Mouse (Mus musculus): ENCODE data around the gene Rpl26. TPM values are rescaled to one million over a fixed set of nuclear protein-coding genes. Genes with fewer than 3 reads are reported as not detected.
A peak's percentile ranks its signal among the peaks of the same experiment; 100 is the strongest.
"Not testable (repeated sequence)": the region's sequence is repeated elsewhere in the genome, so short reads cannot be mapped to it uniquely, and the experiment has no call there.

The Rpl26 gene
- polyA plus RNA-seq, 1 experiment from 2014 or later: 795 TPM

- H3K4me3 ChIP-seq (ENCODE audit: low read depth, low read length); H3K36me3 ChIP-seq (ENCODE audit: control insufficient read depth, insufficient read depth, low read length); H3K4me1 ChIP-seq (ENCODE audit: control insufficient read depth, insufficient read depth, low read length); H3K4me2 ChIP-seq; H3K27ac ChIP-seq (ENCODE audit: low read depth, low read length); H3K9me3 ChIP-seq (replicated peaks; ENCODE audit: control insufficient read depth, low read length); H3K27me3 ChIP-seq (ENCODE audit: control insufficient read depth, insufficient read depth, low read length); H3K9ac ChIP-seq (ENCODE audit: low read depth, low read length); ATAC-seq (replicated peaks; ENCODE audit: insufficient number of reproducible peaks, low FRiP score, low TSS enrichment): not testable (repeated sequence)
- 84% methylated on average over 4 of the region's 4 CpGs for WGBS (ENCODE audit: insufficient replicate concordance)
Measured at GRCm38 (mm10) chr11:68936951-68937350, 35.6 kb downstream of the Rpl26 start.

GRCm38 (mm10) chr11:68939451-68940304 lies 38.3 kb downstream of the Rpl26 start:
- no peaks in the 10 kb centered on the region for H3K9me3 ChIP-seq (replicated peaks; ENCODE audit: control insufficient read depth, low read length)
- H3K27ac ChIP-seq (ENCODE audit: low read depth, low read length): peak overlapping the region; percentile 46; the same call in 1 of the 2 replicates
- 5% methylated on average over 16 of the region's 16 CpGs for WGBS (ENCODE audit: insufficient replicate concordance)

GRCm38 (mm10) chr11:68940516-68940915 lies 39.1 kb downstream of the Rpl26 start:
- Histone ChIP-seq H3K9me3 (replicated peaks; ENCODE audit: control insufficient read depth, low read length) (no peaks in the 10 kb centered on the region), H3K4me1 (ENCODE audit: control insufficient read depth, insufficient read depth, low read length) (peaks cover 2% of the 10 kb centered on the region; the same call in 1 of the 2 replicates), H3K4me2 (peak overlapping the region; percentile 72), H3K27me3 (ENCODE audit: control insufficient read depth, insufficient read depth, low read length) (no peaks in the 10 kb centered on the region), H3K36me3 (ENCODE audit: control insufficient read depth, insufficient read depth, low read length) (no peaks in the 10 kb centered on the region), H3K9ac (ENCODE audit: low read depth, low read length) (peak overlapping the region; percentile 78), H3K27ac (ENCODE audit: low read depth, low read length) (no peak overlapping the region), H3K4me3 (ENCODE audit: low read depth, low read length) (peak overlapping the region; percentile 54)
- 65% methylated on average over 4 of the region's 4 CpGs for WGBS (ENCODE audit: insufficient replicate concordance)
- ATAC-seq (replicated peaks; ENCODE audit: insufficient number of reproducible peaks, low FRiP score, low TSS enrichment): no peak

More at GRCm38 (mm10) chr11:68939451-68940304, 38.3 kb downstream of the Rpl26 start:
- peak; percentile 93 for ATAC-seq (replicated peaks; ENCODE audit: insufficient number of reproducible peaks, low FRiP score, low TSS enrichment)
- H3K4me3 ChIP-seq (ENCODE audit: low read depth, low read length): peak overlapping the region; percentile 54
- H3K27me3 ChIP-seq (ENCODE audit: control insufficient read depth, insufficient read depth, low read length): no peaks in the 10 kb centered on the region
- no peaks in the 10 kb centered on the region for H3K36me3 ChIP-seq (ENCODE audit: control insufficient read depth, insufficient read depth, low read length)
- peaks cover 2% of the 10 kb centered on the region; the same call in 1 of the 2 replicates for H3K4me1 ChIP-seq (ENCODE audit: control insufficient read depth, insufficient read depth, low read length)
- peak overlapping the region; percentile 72 for H3K4me2 ChIP-seq
- H3K9ac ChIP-seq (ENCODE audit: low read depth, low read length): peak overlapping the region; percentile 78

GRCm38 (mm10) chr11:68942731-68943130 lies 41.3 kb downstream of the Rpl26 start:
- Histone ChIP-seq H3K27ac (ENCODE audit: low read depth, low read length) (no peak overlapping the region), H3K9me3 (replicated peaks; ENCODE audit: control insufficient read depth, low read length) (no peaks in the 10 kb centered on the region), H3K36me3 (ENCODE audit: control insufficient read depth, insufficient read depth, low read length) (no peaks in the 10 kb centered on the region), H3K9ac (ENCODE audit: low read depth, low read length) (no peak overlapping the region), H3K27me3 (ENCODE audit: control insufficient read depth, insufficient read depth, low read length) (no peaks in the 10 kb centered on the region), H3K4me3 (ENCODE audit: low read depth, low read length) (no peak overlapping the region), H3K4me2 (no peak overlapping the region), H3K4me1 (ENCODE audit: control insufficient read depth, insufficient read depth, low read length) (peaks cover 6% of the 10 kb centered on the region)
- WGBS (ENCODE audit: insufficient replicate concordance): 76% methylated on average over 8 of the region's 8 CpGs
- ATAC-seq (replicated peaks; ENCODE audit: insufficient number of reproducible peaks, low FRiP score, low TSS enrichment): no peak

- H3K27ac ChIP-seq (ENCODE audit: low read depth, low read length): no peak overlapping the region
- H3K9me3 ChIP-seq (replicated peaks; ENCODE audit: control insufficient read depth, low read length): no peaks in the 10 kb centered on the region
- 62% methylated on average over 2 of the region's 2 CpGs for WGBS (ENCODE audit: insufficient replicate concordance)
- no peak overlapping the region for H3K4me2 ChIP-seq
- H3K27me3 ChIP-seq (ENCODE audit: control insufficient read depth, insufficient read depth, low read length): no peaks in the 10 kb centered on the region
- no peaks in the 10 kb centered on the region for H3K36me3 ChIP-seq (ENCODE audit: control insufficient read depth, insufficient read depth, low read length)
- H3K4me3 ChIP-seq (ENCODE audit: low read depth, low read length): no peak overlapping the region
- ATAC-seq (replicated peaks; ENCODE audit: insufficient number of reproducible peaks, low FRiP score, low TSS enrichment): no peak
- peaks cover 6% of the 10 kb centered on the region for H3K4me1 ChIP-seq (ENCODE audit: control insufficient read depth, insufficient read depth, low read length)
- H3K9ac ChIP-seq (ENCODE audit: low read depth, low read length): no peak overlapping the region
Measured at GRCm38 (mm10) chr11:68945245-68945644, 43.9 kb downstream of the Rpl26 start.

- no peak for ATAC-seq (replicated peaks; ENCODE audit: insufficient number of reproducible peaks, low FRiP score, low TSS enrichment)
- Histone ChIP-seq H3K4me2 (no peak overlapping the region), H3K36me3 (ENCODE audit: control insufficient read depth, insufficient read depth, low read length) (no peaks in the 10 kb centered on the region), H3K4me1 (ENCODE audit: control insufficient read depth, insufficient read depth, low read length) (peaks cover 6% of the 10 kb centered on the region; the same call in 1 of the 2 replicates), H3K4me3 (ENCODE audit: low read depth, low read length) (no peak overlapping the region), H3K27ac (ENCODE audit: low read depth, low read length) (no peak overlapping the region), H3K9me3 (replicated peaks; ENCODE audit: control insufficient read depth, low read length) (no peaks in the 10 kb centered on the region), H3K9ac (ENCODE audit: low read depth, low read length) (no peak overlapping the region), H3K27me3 (ENCODE audit: control insufficient read depth, insufficient read depth, low read length) (no peaks in the 10 kb centered on the region)
- WGBS (ENCODE audit: insufficient replicate concordance): 86% methylated on average over 4 of the region's 4 CpGs
Measured at GRCm38 (mm10) chr11:68946001-68946400, 44.6 kb downstream of the Rpl26 start.

GRCm38 (mm10) chr11:68946806-68947440 lies 45.5 kb downstream of the Rpl26 start:
- H3K27me3 ChIP-seq (ENCODE audit: control insufficient read depth, insufficient read depth, low read length): peaks cover 6% of the 10 kb centered on the region
- peaks cover 6% of the 10 kb centered on the region; the same call in 1 of the 2 replicates for H3K4me1 ChIP-seq (ENCODE audit: control insufficient read depth, insufficient read depth, low read length)
- no peaks in the 10 kb centered on the region for H3K36me3 ChIP-seq (ENCODE audit: control insufficient read depth, insufficient read depth, low read length)
- no peak overlapping the region for H3K9ac ChIP-seq (ENCODE audit: low read depth, low read length)
- no peak overlapping the region for H3K27ac ChIP-seq (ENCODE audit: low read depth, low read length)
- H3K4me3 ChIP-seq (ENCODE audit: low read depth, low read length): peak overlapping the region; percentile 30
- no peak for ATAC-seq (replicated peaks; ENCODE audit: insufficient number of reproducible peaks, low FRiP score, low TSS enrichment)
- H3K4me2 ChIP-seq: peak overlapping the region; percentile 64
- H3K9me3 ChIP-seq (replicated peaks; ENCODE audit: control insufficient read depth, low read length): no peaks in the 10 kb centered on the region
- WGBS (ENCODE audit: insufficient replicate concordance): 26% methylated on average over 15 of the region's 16 CpGs

GRCm38 (mm10) chr11:68947542-68947993 lies 46.2 kb downstream of the Rpl26 start:
- Histone ChIP-seq H3K27me3 (ENCODE audit: control insufficient read depth, insufficient read depth, low read length) (peaks cover 6% of the 10 kb centered on the region), H3K9ac (ENCODE audit: low read depth, low read length) (no peak overlapping the region), H3K27ac (ENCODE audit: low read depth, low read length) (no peak overlapping the region), H3K36me3 (ENCODE audit: control insufficient read depth, insufficient read depth, low read length) (no peaks in the 10 kb centered on the region), H3K4me2 (peak overlapping the region; percentile 64), H3K4me1 (ENCODE audit: control insufficient read depth, insufficient read depth, low read length) (peaks cover 6% of the 10 kb centered on the region; the same call in 1 of the 2 replicates), H3K4me3 (ENCODE audit: low read depth, low read length) (peak overlapping the region; percentile 30), H3K9me3 (replicated peaks; ENCODE audit: control insufficient read depth, low read length) (no peaks in the 10 kb centered on the region)
- 10% methylated on average over 12 of the region's 12 CpGs for WGBS (ENCODE audit: insufficient replicate concordance)
- no peak for ATAC-seq (replicated peaks; ENCODE audit: insufficient number of reproducible peaks, low FRiP score, low TSS enrichment)
